17 mouse cellular contexts compared by ENCODE assay signal in genomic region chr5:114264030-114264459, GRCm38 (mm10). TPM values are rescaled to one million over a fixed set of nuclear protein-coding genes. Genes with fewer than 3 reads are reported as not detected.
DNase-seq lines count a peak whose midpoint lies in the region; ATAC-seq and TF ChIP-seq lines count a peak whose summit lies in the region.
"Had no signal": no experiment of that assay in that cellular context is flagged by ENCODE, and none has a peak within 500 bp of the region (broad histone marks: within the 10 kb centered on the region; RNA-seq: fewer than 3 reads in every experiment).

No protein-coding gene starts in this region.

- H3K4me1 ChIP-seq in neural tube, embryonic 15.5 days, result 0 out of 2 replicates have a peak, but pooled peaks cover 8% of the 10 kb centered on the region
- H3K4me1 ChIP-seq in hindbrain, embryonic 12.5 days, result peaks cover 22% of the 10 kb centered on the region; the same call in 1 of the 2 replicates
- H3K4me1 ChIP-seq in midbrain, embryonic 15.5 days, result peaks cover 7% of the 10 kb centered on the region; the same call in 1 of the 2 replicates
- no peaks in the 10 kb centered on the region for H3K4me1 ChIP-seq in liver, postnatal 0 days (ENCODE audit: insufficient read depth)
- H3K4me1 ChIP-seq: liver, embryonic 15.5 days had no signal

- WGBS in neural tube, embryonic 15.5 days, result 35% methylated on average over 8 of the region's 8 CpGs
- 43% methylated on average over 8 of the region's 8 CpGs for WGBS in hindbrain, embryonic 12.5 days
- 37% methylated on average over 8 of the region's 8 CpGs for WGBS in midbrain, embryonic 15.5 days
- 70% methylated on average over 8 of the region's 8 CpGs for WGBS in liver, postnatal 0 days (ENCODE audit: insufficient replicate concordance)

- TF ChIP-seq EP300 in liver, postnatal 0 days (IDR thresholded peaks at IDR 0.05; ENCODE audit: low read depth), result no peak

- DNase-seq in neural tube, embryonic 10.5 days (ENCODE audit: extremely low spot score, low spot score), result peak; percentile 38
- no peak for DNase-seq in heart, postnatal 10 days
- DNase-seq in frontal cortex, adult 2 months (ENCODE audit: extremely low spot score in 1 of 2, low spot score in 1 of 2), result no peak
- DNase-seq in liver, postnatal 0 days, result no peak
- DNase-seq: gastrocnemius, adult 2 months had no signal

- H3K9me3 ChIP-seq in neural tube, embryonic 15.5 days (replicated peaks), result no peaks in the 10 kb centered on the region
- H3K9me3 ChIP-seq in hindbrain, embryonic 12.5 days (replicated peaks), result no peaks in the 10 kb centered on the region
- H3K9me3 ChIP-seq in midbrain, embryonic 15.5 days, result no peaks in the 10 kb centered on the region
- H3K9me3 ChIP-seq in liver, postnatal 0 days (ENCODE audit: low read length), result no peaks in the 10 kb centered on the region
- H3K9me3 ChIP-seq: liver, embryonic 15.5 days had no signal

- H3K9ac ChIP-seq in neural tube, embryonic 15.5 days (replicated peaks), result no peak overlapping the region
- H3K9ac ChIP-seq in hindbrain, embryonic 12.5 days, result no peak overlapping the region
- no peak overlapping the region for H3K9ac ChIP-seq in midbrain, embryonic 15.5 days
- H3K9ac ChIP-seq in liver, postnatal 0 days (replicated peaks), result no peak overlapping the region
- H3K9ac ChIP-seq: liver, embryonic 15.5 days had no signal

- H3K27ac ChIP-seq in neural tube, embryonic 15.5 days (replicated peaks), result no peak overlapping the region
- no peak overlapping the region for H3K27ac ChIP-seq in hindbrain, embryonic 12.5 days
- H3K27ac ChIP-seq in midbrain, embryonic 15.5 days, result no peak overlapping the region
- H3K27ac ChIP-seq in liver, postnatal 0 days (ENCODE audit: low read depth), result no peak overlapping the region
- H3K27ac ChIP-seq: gastrocnemius, adult 2 months; liver, embryonic 15.5 days; stomach, postnatal 0 days had no signal

- ATAC-seq in neural tube, embryonic 15.5 days (ENCODE audit: low FRiP score), result no peak
- ATAC-seq in hindbrain, embryonic 12.5 days (ENCODE audit: low FRiP score), result peak; percentile 87
- ATAC-seq in midbrain, embryonic 15.5 days (replicated peaks), result peak; percentile 52; the same call in 1 of the 2 replicates
- ATAC-seq in liver, postnatal 0 days, result no peak
- ATAC-seq: intestine, embryonic 16.5 days had no signal

- TF ChIP-seq CTCF in liver, postnatal 0 days (IDR thresholded peaks at IDR 0.05; ENCODE audit: low read depth), result no peak

- peaks cover 33% of the 10 kb centered on the region for H3K27me3 ChIP-seq in neural tube, embryonic 15.5 days (replicated peaks)
- H3K27me3 ChIP-seq in hindbrain, embryonic 12.5 days, result peaks cover 61% of the 10 kb centered on the region
- H3K27me3 ChIP-seq in midbrain, embryonic 15.5 days (replicated peaks), result peaks cover 16% of the 10 kb centered on the region
- H3K27me3 ChIP-seq in liver, postnatal 0 days (ENCODE audit: insufficient read depth, low read length), result 0 out of 2 replicates have a peak, but pooled peaks cover 3% of the 10 kb centered on the region

- H3K4me2 ChIP-seq in neural tube, embryonic 15.5 days, result no peak overlapping the region
- H3K4me2 ChIP-seq in hindbrain, embryonic 12.5 days (replicated peaks), result no peak overlapping the region
- no peak overlapping the region for H3K4me2 ChIP-seq in midbrain, embryonic 15.5 days
- H3K4me2 ChIP-seq in liver, postnatal 0 days (ENCODE audit: low read depth, low read length), result no peak overlapping the region
- H3K4me2 ChIP-seq: liver, embryonic 15.5 days had no signal

- no peaks in the 10 kb centered on the region for H3K36me3 ChIP-seq in neural tube, embryonic 15.5 days
- H3K36me3 ChIP-seq in hindbrain, embryonic 12.5 days, result no peaks in the 10 kb centered on the region
- no peaks in the 10 kb centered on the region for H3K36me3 ChIP-seq in midbrain, embryonic 15.5 days (replicated peaks)
- no peaks in the 10 kb centered on the region for H3K36me3 ChIP-seq in liver, postnatal 0 days (replicated peaks; ENCODE audit: insufficient read depth, low read length)
- H3K36me3 ChIP-seq: liver, embryonic 15.5 days had no signal

- intact Hi-C loops in heart, postnatal 10 days (cut with DNase I), result no loop called here

- H3K4me3 ChIP-seq in neural tube, embryonic 15.5 days (replicated peaks), result no peak overlapping the region
- H3K4me3 ChIP-seq in hindbrain, embryonic 12.5 days, result no peak overlapping the region
- no peak overlapping the region for H3K4me3 ChIP-seq in midbrain, embryonic 15.5 days
- H3K4me3 ChIP-seq in liver, postnatal 0 days (ENCODE audit: low read depth, low read length), result no peak overlapping the region
- H3K4me3 ChIP-seq: gastrocnemius, adult 2 months; liver, embryonic 15.5 days had no signal

RNA-seq across cellular contexts. Expression of gene Foxn4, which starts 9.6 kb away (rescaled TPM):
- polyA plus RNA-seq in neural tube, embryonic 15.5 days (2015; fragmentation: Nextera tagmentation; extraction: Ambion mirVana), result not detected in 2 replicates
- 3.2 and 4.1 TPM in 2 replicates for polyA plus RNA-seq in hindbrain, embryonic 12.5 days (2016; fragmentation: Nextera tagmentation; extraction: Ambion mirVana)
- polyA plus RNA-seq in midbrain, embryonic 15.5 days (2015; fragmentation: Nextera tagmentation; extraction: Ambion mirVana), result 0.88 and 0.89 TPM in 2 replicates
- total RNA-seq in heart, postnatal 10 days (2021), result not detected
- polyA plus RNA-seq in frontal cortex, adult 2 months (2012; rRNA removed), result not detected in 2 replicates
- polyA plus RNA-seq in liver, postnatal 0 days (2015; fragmentation: Nextera tagmentation; extraction: Ambion mirVana), result not detected in 2 replicates
- total RNA-seq: adrenal gland, adult 18-20 months; gastrocnemius, adult 2 months; left cerebral cortex, postnatal 14 days had no signal
- polyA plus RNA-seq: heart, embryonic 14.5 days; intestine, embryonic 16.5 days; large intestine, adult 2 months; liver, embryonic 15.5 days; small intestine, adult 2 months; stomach, postnatal 0 days; urinary bladder, adult 2 months had no signal

RNA-seq across cellular contexts. Expression of gene Myo1h, which starts 24.9 kb away (rescaled TPM):
- 0.56 and 0.64 TPM in 2 replicates for polyA plus RNA-seq in neural tube, embryonic 15.5 days (2015; fragmentation: Nextera tagmentation; extraction: Ambion mirVana)
- polyA plus RNA-seq in hindbrain, embryonic 12.5 days (2016; fragmentation: Nextera tagmentation; extraction: Ambion mirVana), result 0.51 and 0.79 TPM in 2 replicates
- polyA plus RNA-seq in midbrain, embryonic 15.5 days (2015; fragmentation: Nextera tagmentation; extraction: Ambion mirVana), result 0.69 and 1.1 TPM in 2 replicates
- total RNA-seq in heart, postnatal 10 days (2021), result under 1 TPM in 1 of 2 experiments, not detected in 1; 0.29 TPM
- 2.2 and 2.4 TPM in 2 replicates for polyA plus RNA-seq in frontal cortex, adult 2 months (2012; rRNA removed)
- polyA plus RNA-seq in liver, postnatal 0 days (2015; fragmentation: Nextera tagmentation; extraction: Ambion mirVana), result 0.28 and 0.37 TPM in 2 replicates

Comparison
In these comparisons a context has a peak if more than half of its experiments do, and no peak if none do; other contexts are left out.
1. ATAC-seq: peak in hindbrain, embryonic 12.5 days (single experiment) and midbrain, embryonic 15.5 days (single experiment); none in neural tube, embryonic 15.5 days (single experiment) and liver, postnatal 0 days (single experiment).